Mouse (Mus musculus): ENCODE results near the gene Gbp2. TPM values are rescaled to one million over a fixed set of nuclear protein-coding genes. Genes with fewer than 3 reads are reported as not detected.

Gbp2 gene
- total and polyA plus RNA-seq, 3 experiments = 0.03 to 0.04 TPM; not detected in 1

GRCm38 (mm10) chr3:142577108-142577507 lies 43.3 kb upstream of the Gbp2 start:
- Histone ChIP-seq H3K27me3 (ENCODE audit: control insufficient read depth in 1 of 2, insufficient read depth in 2 of 2, low read length in 2 of 2) (no peaks in the 10 kb centered on the region), H3K9ac (ENCODE audit: control insufficient read depth, low read depth, low read length, poor library complexity, severe bottlenecking) (no peak overlapping the region), H3K79me2 (ENCODE audit: control insufficient read depth, insufficient read depth, low read length, poor library complexity) (no peaks in the 10 kb centered on the region), H3K4me3 (ENCODE audit: control insufficient read depth in 1 of 2, insufficient read depth in 1 of 2, low read depth in 2 of 2, low read length in 2 of 2) (no peak overlapping the region), H3K4me1 (ENCODE audit: control insufficient read depth in 1 of 2, insufficient read depth in 2 of 2, low read length in 2 of 2) (no peaks in the 10 kb centered on the region), H3K9me3 (replicated peaks; ENCODE audit: insufficient read depth, low read length) (no peaks in the 10 kb centered on the region), H3K27ac (ENCODE audit: control insufficient read depth, low read depth, low read length) (no peak overlapping the region), H3K36me3 (ENCODE audit: control insufficient read depth in 1 of 2, insufficient read depth in 2 of 2, low read length in 2 of 2) (no peaks in the 10 kb centered on the region)
- DNase-seq (ENCODE audit: low read depth, low spot score) = no peak
- no peak for TF ChIP-seq MYC (IDR thresholded peaks at IDR 0.05; ENCODE audit: low read depth, low read length)
- TF ChIP-seq EP300 (IDR thresholded peaks at IDR 0.05; ENCODE audit: low read depth in 1 of 2, low read length in 2 of 2) = no peak
- no peak for TF ChIP-seq ETS1 (IDR thresholded peaks at IDR 0.05; ENCODE audit: low read depth, low read length)
- no peak for TF ChIP-seq TBP (IDR thresholded peaks at IDR 0.05; ENCODE audit: low read depth, low read length)

- Histone ChIP-seq H3K79me2 (ENCODE audit: control insufficient read depth, insufficient read depth, low read length, poor library complexity) (no peaks in the 10 kb centered on the region), H3K4me1 (ENCODE audit: control insufficient read depth in 1 of 2, insufficient read depth in 2 of 2, low read length in 2 of 2) (no peaks in the 10 kb centered on the region), H3K27me3 (ENCODE audit: control insufficient read depth in 1 of 2, insufficient read depth in 2 of 2, low read length in 2 of 2) (no peaks in the 10 kb centered on the region), H3K9me3 (replicated peaks; ENCODE audit: insufficient read depth, low read length) (no peaks in the 10 kb centered on the region), H3K9ac (ENCODE audit: control insufficient read depth, low read depth, low read length, poor library complexity, severe bottlenecking) (no peak overlapping the region), H3K36me3 (ENCODE audit: control insufficient read depth in 1 of 2, insufficient read depth in 2 of 2, low read length in 2 of 2) (no peaks in the 10 kb centered on the region), H3K27ac (ENCODE audit: control insufficient read depth, low read depth, low read length) (no peak overlapping the region), H3K4me3 (ENCODE audit: control insufficient read depth in 1 of 2, insufficient read depth in 1 of 2, low read depth in 2 of 2, low read length in 2 of 2) (no peak overlapping the region)
- DNase-seq (ENCODE audit: low read depth, low spot score) = no peak
- TF ChIP-seq MXI1 (IDR thresholded peaks at IDR 0.05; ENCODE audit: low read depth, low read length) (no peak), CHD1 (IDR thresholded peaks at IDR 0.05; ENCODE audit: low read depth, low read length) (no peak), MAFK (IDR thresholded peaks at IDR 0.05; ENCODE audit: borderline replicate concordance, low read depth, low read length) (no peak), JUND (IDR thresholded peaks at IDR 0.05; ENCODE audit: low read depth, low read length) (no peak), MAZ (IDR thresholded peaks at IDR 0.05; ENCODE audit: low read depth, low read length) (no peak), ZC3H11A (IDR thresholded peaks at IDR 0.05; ENCODE audit: low read depth, low read length) (no peak), POLR2AphosphoS2 (IDR thresholded peaks at IDR 0.05; ENCODE audit: low read length) (no peak), GATA1 (IDR thresholded peaks at IDR 0.05; ENCODE audit: low read depth, low read length) (no peak), RCOR1 (IDR thresholded peaks at IDR 0.05; ENCODE audit: low read depth, low read length) (no peak), ETS1 (IDR thresholded peaks at IDR 0.05; ENCODE audit: low read depth, low read length) (no peak), ZNF384 (IDR thresholded peaks at IDR 0.05; ENCODE audit: low read depth, low read length) (no peak), UBTF (IDR thresholded peaks at IDR 0.05; ENCODE audit: borderline replicate concordance, insufficient read depth, low read depth, low read length) (no peak), KAT2A (conservative IDR thresholded peaks at IDR 0.05; ENCODE audit: low read depth, low read length) (no peak), CTCF (IDR thresholded peaks at IDR 0.05 in 2 of 3, conservative IDR thresholded peaks at IDR 0.05 in 1 of 3; ENCODE audit: control insufficient read depth in 1 of 3, insufficient read depth in 1 of 3, low read depth in 2 of 3, low read length in 3 of 3, poor library complexity in 1 of 3, severe bottlenecking in 1 of 3) (no peak)
Observed at GRCm38 (mm10) chr3:142578342-142578741, 42.1 kb upstream of the Gbp2 start.
